Mouse (Mus musculus) erythroblast, embryonic 14.5 days (primary cell): Measurements from ENCODE around the gene Kcnip3. TPM values are rescaled to one million over a fixed set of nuclear protein-coding genes. Genes with fewer than 3 reads are reported as not detected.

Source experiments
- H3K27me3 ChIP-seq: 2 replicates; pipeline ENCODE4 v1.6.1; 2012; ENCODE audit warnings: inconsistent platforms; ENCODE audit not compliant: control insufficient read depth
- H3K36me3 ChIP-seq: 2 replicates; pipeline ENCODE4 v1.6.1; 2012; ENCODE audit warnings: mild to moderate bottlenecking, inconsistent platforms; ENCODE audit not compliant: control insufficient read depth
- H3K4me1 ChIP-seq: 2 replicates; pipeline ENCODE4 v1.6.1; 2012; ENCODE audit warnings: inconsistent platforms; ENCODE audit not compliant: control insufficient read depth
- H3K4me3 ChIP-seq: replicated peaks from 2 replicates; pipeline ENCODE3; 2012; ENCODE audit warnings: moderate library complexity, mild to moderate bottlenecking, inconsistent platforms
- H3K9me3 ChIP-seq: 2 replicates; pipeline ENCODE4 v1.6.1; 2012; ENCODE audit warnings: low read length, inconsistent platforms, mixed read lengths; ENCODE audit not compliant: control insufficient read depth
- GATA1 ChIP-seq: IDR thresholded peaks from 2 replicates; pipeline ENCODE4 v1.6.1; 2012; ENCODE audit warnings: low read length, inconsistent platforms, mixed read lengths
- TAL1 ChIP-seq: IDR thresholded peaks from 3 replicates; pipeline ENCODE4 v1.6.1; 2012; ENCODE audit warnings: low read length, inconsistent platforms, mixed read lengths
- polyA plus RNA-seq: library from polyadenylated mRNA; stranded (reverse); fragments of >175 nt; gene quantifications from 2 replicates; pipeline ENCODE4 v1.2.3, GENCODE M21; 2012

Gene Kcnip3
- polyA plus RNA-seq, 1 experiment, result 0.05 TPM

GRCm38 (mm10) chr2:127519308-127519707 lies 2.6 kb downstream of the Kcnip3 start:
- no peaks in the 10 kb centered on the region for H3K4me1 ChIP-seq
- no peak for TF ChIP-seq GATA1
- TF ChIP-seq TAL1, result no peak
- no peaks in the 10 kb centered on the region for H3K9me3 ChIP-seq
- H3K36me3 ChIP-seq, result no peaks in the 10 kb centered on the region
- H3K27me3 ChIP-seq, result peaks cover 19% of the 10 kb centered on the region
- H3K4me3 ChIP-seq, result no peak overlapping the region

GRCm38 (mm10) chr2:127518831-127519230 lies 3.1 kb downstream of the Kcnip3 start:
- no peak for TF ChIP-seq GATA1
- no peak for TF ChIP-seq TAL1
- no peaks in the 10 kb centered on the region for H3K36me3 ChIP-seq
- no peak overlapping the region for H3K4me3 ChIP-seq
- H3K27me3 ChIP-seq, result peaks cover 16% of the 10 kb centered on the region
- H3K9me3 ChIP-seq, result no peaks in the 10 kb centered on the region
- no peaks in the 10 kb centered on the region for H3K4me1 ChIP-seq

GRCm38 (mm10) chr2:127518273-127518672 lies 3.6 kb downstream of the Kcnip3 start:
- TF ChIP-seq GATA1 (no peak), TAL1 (no peak)
- no peak overlapping the region for H3K4me3 ChIP-seq
- H3K4me1 ChIP-seq, result no peaks in the 10 kb centered on the region
- H3K27me3 ChIP-seq, result peaks cover 16% of the 10 kb centered on the region
- H3K36me3 ChIP-seq, result no peaks in the 10 kb centered on the region
- no peaks in the 10 kb centered on the region for H3K9me3 ChIP-seq

- Histone ChIP-seq H3K9me3 (no peaks in the 10 kb centered on the region), H3K4me3 (no peak overlapping the region), H3K36me3 (no peaks in the 10 kb centered on the region), H3K27me3 (peaks cover 13% of the 10 kb centered on the region), H3K4me1 (no peaks in the 10 kb centered on the region)
- no peak for TF ChIP-seq TAL1
- no peak for TF ChIP-seq GATA1
Observed at GRCm38 (mm10) chr2:127517081-127517480, 4.8 kb downstream of the Kcnip3 start.

DNA sequence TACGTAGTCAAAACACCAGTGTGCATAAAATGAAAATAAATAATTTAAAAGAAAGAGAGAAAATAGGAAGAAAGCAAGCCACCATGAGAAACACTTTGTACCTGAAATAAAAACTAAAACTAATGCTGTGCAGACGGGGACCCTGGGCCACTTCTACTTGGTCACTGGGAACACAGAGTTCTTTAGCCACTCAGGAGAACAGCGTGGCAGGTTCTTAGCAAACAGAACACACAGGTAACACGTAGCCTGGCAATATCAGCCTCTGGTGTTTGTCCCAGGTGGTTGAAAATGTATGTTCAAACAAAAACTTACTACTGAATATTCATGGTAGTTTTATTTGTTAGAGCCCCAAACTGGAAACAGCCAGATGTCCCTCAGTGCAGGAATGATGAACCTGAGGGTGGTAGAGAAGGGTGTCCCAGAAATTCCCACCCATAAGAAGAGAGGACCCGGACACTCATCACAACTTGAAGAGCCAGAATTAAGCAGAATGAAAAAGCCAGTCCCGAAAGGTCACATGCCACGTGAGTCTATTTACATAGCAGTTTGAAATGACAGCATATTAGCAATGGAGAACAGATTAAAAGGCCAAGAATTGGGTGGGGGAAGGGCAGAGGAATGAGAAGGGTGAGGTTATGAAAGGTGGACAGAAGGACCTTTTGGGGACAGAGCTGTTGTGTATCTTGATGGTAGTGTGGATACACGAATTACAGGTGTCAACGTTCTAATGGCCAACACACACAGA lies 7.3 kb downstream of the Kcnip3 start:
- Histone ChIP-seq H3K36me3 (no peaks in the 10 kb centered on the region), H3K9me3 (no peaks in the 10 kb centered on the region), H3K4me1 (no peaks in the 10 kb centered on the region), H3K27me3 (no peaks in the 10 kb centered on the region), H3K4me3 (no peak overlapping the region)
- TF ChIP-seq GATA1 (no peak), TAL1 (no peak)

DNA sequence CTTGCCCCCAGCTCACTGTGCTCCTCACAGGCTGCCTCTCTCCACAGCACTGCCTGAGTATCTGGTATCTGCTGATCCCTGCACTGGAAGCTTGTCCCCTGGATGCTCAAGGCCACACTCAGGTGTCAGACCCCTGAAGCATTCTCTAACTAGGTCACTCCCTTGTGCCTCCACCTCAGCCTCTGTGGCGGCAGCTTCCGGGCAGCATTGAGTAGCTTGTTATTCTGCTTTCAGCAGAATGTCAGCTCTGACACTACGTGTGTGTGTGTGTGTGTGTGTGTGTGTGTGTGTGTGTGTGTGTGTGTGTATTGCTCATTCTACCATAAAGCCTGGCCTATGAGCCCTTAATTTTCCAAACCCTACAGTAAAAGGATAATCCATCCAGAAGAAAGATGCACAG lies 8.7 kb downstream of the Kcnip3 start:
- Histone ChIP-seq H3K27me3 (no peaks in the 10 kb centered on the region), H3K9me3 (no peaks in the 10 kb centered on the region), H3K4me3 (no peak overlapping the region), H3K36me3 (no peaks in the 10 kb centered on the region), H3K4me1 (no peaks in the 10 kb centered on the region)
- TF ChIP-seq TAL1 (no peak), GATA1 (no peak)

DNA sequence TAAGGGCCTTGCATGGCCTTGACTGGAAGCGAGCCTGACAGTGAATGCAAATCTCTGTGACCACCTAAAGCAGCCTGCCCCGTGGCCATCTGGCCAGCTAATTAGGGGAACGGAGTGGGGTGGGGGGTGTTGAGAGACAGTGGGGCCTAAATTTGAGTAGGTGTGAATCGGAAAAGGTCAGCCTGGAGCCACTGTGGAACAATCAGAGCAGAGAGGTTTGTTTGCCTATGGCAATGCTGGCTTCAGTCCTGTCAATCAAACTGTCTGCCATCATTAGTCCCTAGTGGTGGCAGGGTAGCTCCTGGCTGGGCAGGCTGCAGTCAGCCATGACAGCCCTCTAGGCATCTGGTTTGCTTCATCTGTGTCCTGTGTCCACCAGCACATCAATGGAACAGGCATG lies 10.5 kb downstream of the Kcnip3 start:
- Histone ChIP-seq H3K36me3 (no peaks in the 10 kb centered on the region), H3K4me3 (no peak overlapping the region), H3K27me3 (no peaks in the 10 kb centered on the region; the same call in 1 of the 2 replicates), H3K9me3 (no peaks in the 10 kb centered on the region), H3K4me1 (no peaks in the 10 kb centered on the region)
- no peak for TF ChIP-seq TAL1
- TF ChIP-seq GATA1, result no peak

DNA sequence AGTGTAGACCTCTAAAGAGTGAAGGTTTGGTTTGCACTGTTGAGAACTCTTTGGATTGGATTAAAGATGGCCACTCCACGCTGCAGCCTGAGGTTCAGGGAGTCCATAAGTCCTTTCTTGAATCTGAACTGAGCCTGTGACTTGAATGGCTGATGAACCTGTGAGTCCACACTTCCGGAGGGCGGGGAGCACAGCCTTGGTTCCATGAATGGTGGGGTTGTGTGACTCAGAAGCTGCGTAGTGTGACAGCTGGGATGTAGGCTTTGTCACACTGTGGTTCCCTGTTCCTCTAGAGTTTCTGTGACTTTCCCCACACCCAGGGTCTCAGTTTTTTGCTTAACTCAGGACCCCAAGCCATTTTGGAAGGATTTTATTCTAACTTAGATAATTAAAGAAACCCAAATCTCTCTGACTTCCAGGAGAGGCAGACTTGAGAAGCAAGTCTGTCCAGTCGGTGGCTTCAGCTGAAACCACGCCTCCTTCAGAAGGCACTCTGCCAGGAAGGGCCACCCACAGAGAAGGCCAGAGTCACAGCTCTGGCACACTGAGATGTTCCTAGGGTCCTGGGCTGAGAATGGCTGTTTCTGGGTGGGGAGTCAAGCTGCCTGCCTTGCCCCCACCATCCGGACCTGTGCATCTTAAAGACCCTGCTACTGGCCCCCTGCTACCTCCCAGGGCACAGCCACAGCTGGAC lies 13.8 kb downstream of the Kcnip3 start:
- TF ChIP-seq TAL1, result no peak
- no peak for TF ChIP-seq GATA1
- Histone ChIP-seq H3K4me1 (no peaks in the 10 kb centered on the region), H3K36me3 (no peaks in the 10 kb centered on the region), H3K27me3 (peaks cover 4% of the 10 kb centered on the region), H3K9me3 (no peaks in the 10 kb centered on the region), H3K4me3 (no peak overlapping the region)

GRCm38 (mm10) chr2:127507077-127507774 lies 14.7 kb downstream of the Kcnip3 start:
- TF ChIP-seq GATA1 (no peak), TAL1 (no peak)
- Histone ChIP-seq H3K36me3 (no peaks in the 10 kb centered on the region), H3K9me3 (no peaks in the 10 kb centered on the region), H3K4me3 (no peak overlapping the region), H3K4me1 (no peaks in the 10 kb centered on the region), H3K27me3 (peaks cover 4% of the 10 kb centered on the region)
